Mouse (Mus musculus): Measurements from ENCODE around the gene Ptgr2. TPM values are rescaled to one million over a fixed set of nuclear protein-coding genes. Genes with fewer than 3 reads are reported as not detected.
"Not testable (repeated sequence)": the region's sequence is repeated elsewhere in the genome, so short reads cannot be mapped to it uniquely, and the experiment has no call there.

The Ptgr2 gene
- 50.7 to 64.4 TPM (median 56.7 TPM) in 3 replicates for total RNA-seq (2017)

- ATAC-seq (replicated peaks; ENCODE audit: insufficient number of reproducible peaks, low FRiP score, low TSS enrichment, poor library complexity, severe bottlenecking) = peak; percentile 99
Observed at GRCm38 (mm10) chr12:84284885-84285592, at the start of gene Ptgr2. Ptgr2 (plus strand) TSS chr12:84285232.

- ATAC-seq (replicated peaks; ENCODE audit: insufficient number of reproducible peaks, low FRiP score, low TSS enrichment, poor library complexity, severe bottlenecking) = no peak
Observed at GRCm38 (mm10) chr12:84235577-84235976, 49.5 kb upstream of the Ptgr2 start.

- ATAC-seq (replicated peaks; ENCODE audit: insufficient number of reproducible peaks, low FRiP score, low TSS enrichment, poor library complexity, severe bottlenecking) = no peak
Observed at GRCm38 (mm10) chr12:84235981-84236752, 48.9 kb upstream of the Ptgr2 start.

- not testable (repeated sequence) for ATAC-seq (replicated peaks; ENCODE audit: insufficient number of reproducible peaks, low FRiP score, low TSS enrichment, poor library complexity, severe bottlenecking)
Observed at GRCm38 (mm10) chr12:84237036-84237435, 48.0 kb upstream of the Ptgr2 start.

GRCm38 (mm10) chr12:84243076-84243770 is 41.8 kb upstream of the Ptgr2 start:
- ATAC-seq (replicated peaks; ENCODE audit: insufficient number of reproducible peaks, low FRiP score, low TSS enrichment, poor library complexity, severe bottlenecking) = peak; percentile 87

- ATAC-seq (replicated peaks; ENCODE audit: insufficient number of reproducible peaks, low FRiP score, low TSS enrichment, poor library complexity, severe bottlenecking) = peak; percentile 34; the same call in 1 of the 2 replicates
Observed at GRCm38 (mm10) chr12:84245683-84246082, 39.3 kb upstream of the Ptgr2 start.

GRCm38 (mm10) chr12:84249217-84249616 is 35.8 kb upstream of the Ptgr2 start:
- peak; percentile 83 for ATAC-seq (replicated peaks; ENCODE audit: insufficient number of reproducible peaks, low FRiP score, low TSS enrichment, poor library complexity, severe bottlenecking)

GRCm38 (mm10) chr12:84252811-84253210 is 32.2 kb upstream of the Ptgr2 start:
- peak; percentile 54 for ATAC-seq (replicated peaks; ENCODE audit: insufficient number of reproducible peaks, low FRiP score, low TSS enrichment, poor library complexity, severe bottlenecking)

- no peak for ATAC-seq (replicated peaks; ENCODE audit: insufficient number of reproducible peaks, low FRiP score, low TSS enrichment, poor library complexity, severe bottlenecking)
Observed at GRCm38 (mm10) chr12:84254886-84255285, 30.1 kb upstream of the Ptgr2 start.

GRCm38 (mm10) chr12:84260363-84260762 is 24.7 kb upstream of the Ptgr2 start:
- no peak for ATAC-seq (replicated peaks; ENCODE audit: insufficient number of reproducible peaks, low FRiP score, low TSS enrichment, poor library complexity, severe bottlenecking)

- no peak for ATAC-seq (replicated peaks; ENCODE audit: insufficient number of reproducible peaks, low FRiP score, low TSS enrichment, poor library complexity, severe bottlenecking)
Observed at GRCm38 (mm10) chr12:84267264-84267663, 17.8 kb upstream of the Ptgr2 start.

GRCm38 (mm10) chr12:84273366-84273765 is 11.7 kb upstream of the Ptgr2 start:
- ATAC-seq (replicated peaks; ENCODE audit: insufficient number of reproducible peaks, low FRiP score, low TSS enrichment, poor library complexity, severe bottlenecking) = no peak

GRCm38 (mm10) chr12:84275288-84275687 is 9.7 kb upstream of the Ptgr2 start:
- ATAC-seq (replicated peaks; ENCODE audit: insufficient number of reproducible peaks, low FRiP score, low TSS enrichment, poor library complexity, severe bottlenecking) = peak; percentile 99

GRCm38 (mm10) chr12:84276288-84276687 is 8.7 kb upstream of the Ptgr2 start:
- no peak for ATAC-seq (replicated peaks; ENCODE audit: insufficient number of reproducible peaks, low FRiP score, low TSS enrichment, poor library complexity, severe bottlenecking)

GRCm38 (mm10) chr12:84276799-84277198 is 8.2 kb upstream of the Ptgr2 start:
- ATAC-seq (replicated peaks; ENCODE audit: insufficient number of reproducible peaks, low FRiP score, low TSS enrichment, poor library complexity, severe bottlenecking) = no peak

GRCm38 (mm10) chr12:84277832-84278231 is 7.2 kb upstream of the Ptgr2 start:
- ATAC-seq (replicated peaks; ENCODE audit: insufficient number of reproducible peaks, low FRiP score, low TSS enrichment, poor library complexity, severe bottlenecking) = no peak

- no peak for ATAC-seq (replicated peaks; ENCODE audit: insufficient number of reproducible peaks, low FRiP score, low TSS enrichment, poor library complexity, severe bottlenecking)
Observed at GRCm38 (mm10) chr12:84278901-84279300, 6.1 kb upstream of the Ptgr2 start.

- ATAC-seq (replicated peaks; ENCODE audit: insufficient number of reproducible peaks, low FRiP score, low TSS enrichment, poor library complexity, severe bottlenecking) = no peak
Observed at GRCm38 (mm10) chr12:84284391-84284790, 641 bp upstream of the Ptgr2 start.

GRCm38 (mm10) chr12:84285593-84285968 is 549 bp downstream of the Ptgr2 start:
- ATAC-seq (replicated peaks; ENCODE audit: insufficient number of reproducible peaks, low FRiP score, low TSS enrichment, poor library complexity, severe bottlenecking) = no peak
